Mouse (Mus musculus) CH12.LX (cell line): ENCODE measurements around the gene Ankib1. TPM values are rescaled to one million over a fixed set of nuclear protein-coding genes. Genes with fewer than 3 reads are reported as not detected.

ENCODE experiments used
- DNase-seq: peaks from one replicate; pipeline ENCODE4 v3.0.0-alpha.2; 2013; ENCODE audit errors: extremely low read depth
- H3K27ac ChIP-seq: 2 replicates; pipeline ENCODE4 v1.5.1; 2012; ENCODE audit warnings: low read depth, mild to moderate bottlenecking, control low read depth, moderate library complexity; ENCODE audit not compliant: insufficient read depth
- H3K27me3 ChIP-seq: replicated peaks from 2 replicates; pipeline ENCODE3; 2012; ENCODE audit warnings: inconsistent platforms
- H3K36me3 ChIP-seq, 2 experiments: replicated peaks in 1 of 2; 2 replicates each; pipeline versions ENCODE3 to v1.6.1; 2012; ENCODE audit warnings: inconsistent platforms in 1 of 2, low read length in 1 of 2, mild to moderate bottlenecking in 1 of 2, mixed read lengths in 1 of 2, moderate library complexity in 1 of 2; ENCODE audit not compliant: control insufficient read depth in 1 of 2, insufficient read depth in 1 of 2
- H3K4me1 ChIP-seq, 2 experiments: 2 replicates each; pipeline ENCODE4 v1.6.1; 2012; ENCODE audit warnings: inconsistent platforms in 1 of 2, moderate library complexity in 1 of 2; ENCODE audit not compliant: insufficient read depth in 2 of 2, control insufficient read depth in 1 of 2
- H3K4me2 ChIP-seq: 2 replicates; pipeline ENCODE4 v1.6.1; 2012; ENCODE audit warnings: low read depth, mild to moderate bottlenecking, control low read depth; ENCODE audit not compliant: poor library complexity, insufficient read depth, severe bottlenecking
- H3K4me3 ChIP-seq, 3 experiments: fragments of 150-350 bp in 1 of 3; sonication (generic) in 1 of 3; replicated peaks in 1 of 3; 2 replicates each; pipeline versions ENCODE3 to v1.5.1; 2011 to 2012; ENCODE audit warnings: low read depth in 2 of 3, low read length in 2 of 3, mild to moderate bottlenecking in 2 of 3, moderate library complexity in 2 of 3, control low read depth in 1 of 3, improper control_type of control experiment in 1 of 3, inconsistent platforms in 1 of 3, mixed read lengths in 1 of 3; ENCODE audit not compliant: poor library complexity in 1 of 3
- H3K79me2 ChIP-seq: replicated peaks from 2 replicates; pipeline ENCODE4 v1.6.1; 2012; ENCODE audit warnings: mild to moderate bottlenecking, moderate library complexity; ENCODE audit not compliant: control insufficient read depth, poor library complexity, insufficient read depth, severe bottlenecking; ENCODE audit errors: extremely low read depth
- H3K9ac ChIP-seq: 2 replicates; pipeline ENCODE4 v1.6.1; 2012; ENCODE audit warnings: low read depth, mild to moderate bottlenecking, control low read depth, moderate library complexity; ENCODE audit not compliant: insufficient read depth
- H3K9me3 ChIP-seq: replicated peaks from 2 replicates; pipeline ENCODE3; 2012; ENCODE audit warnings: low read length, inconsistent platforms, mixed read lengths
- CHD1 ChIP-seq: IDR thresholded peaks from 2 replicates; pipeline ENCODE4 v1.6.1; 2012; ENCODE audit warnings: low read depth, low read length, improper control_type of control experiment, inconsistent platforms
- CTCF ChIP-seq, 2 experiments: IDR thresholded peaks in 1 of 2; conservative IDR thresholded peaks in 1 of 2; 2 replicates each; pipeline ENCODE4 v1.5.1; 2011 to 2012; ENCODE audit warnings: low read depth in 2 of 2, low read length in 2 of 2, improper control_type of control experiment in 1 of 2, inconsistent platforms in 1 of 2, mild to moderate bottlenecking in 1 of 2, moderate library complexity in 1 of 2
- ETS1 ChIP-seq: conservative IDR thresholded peaks from 2 replicates; pipeline ENCODE4 v1.6.1; 2012; ENCODE audit warnings: low read depth, mild to moderate bottlenecking, inconsistent platforms, low read length, improper control_type of control experiment, moderate library complexity
- IRF4 ChIP-seq: IDR thresholded peaks from 2 replicates; pipeline ENCODE4 v1.6.1; 2014; ENCODE audit warnings: low read depth, mild to moderate bottlenecking, inconsistent platforms, low read length, improper control_type of control experiment
- JUN ChIP-seq: IDR thresholded peaks from 2 replicates; pipeline ENCODE4 v1.6.1; 2011; ENCODE audit warnings: low read depth, mild to moderate bottlenecking, low read length, improper control_type of control experiment, moderate library complexity; ENCODE audit not compliant: insufficient read depth
- MAX ChIP-seq: IDR thresholded peaks from 2 replicates; pipeline ENCODE4 v1.6.1; 2011; ENCODE audit warnings: low read length, improper control_type of control experiment
- MEF2A ChIP-seq: IDR thresholded peaks from 2 replicates; pipeline ENCODE4 v1.6.1; 2014; ENCODE audit warnings: low read depth, mild to moderate bottlenecking, inconsistent platforms, low read length, improper control_type of control experiment, borderline replicate concordance
- NRF1 ChIP-seq: IDR thresholded peaks from 2 replicates; pipeline ENCODE4 v1.6.1; 2014; ENCODE audit warnings: low read depth, mild to moderate bottlenecking, inconsistent platforms, low read length, improper control_type of control experiment, moderate library complexity
- RAD21 ChIP-seq: IDR thresholded peaks from 2 replicates; pipeline ENCODE4 v1.6.1; 2011; ENCODE audit warnings: low read depth, mild to moderate bottlenecking, low read length, improper control_type of control experiment, moderate library complexity
- SMC3 ChIP-seq: IDR thresholded peaks from 2 replicates; pipeline ENCODE4 v1.6.1; 2011; ENCODE audit warnings: low read depth, low read length, improper control_type of control experiment
- TCF12 ChIP-seq: IDR thresholded peaks from 2 replicates; pipeline ENCODE4 v1.6.1; 2014; ENCODE audit warnings: low read depth, mild to moderate bottlenecking, inconsistent platforms, low read length, improper control_type of control experiment
- ZKSCAN1 ChIP-seq: IDR thresholded peaks from 2 replicates; pipeline ENCODE4 v1.6.1; 2012; ENCODE audit warnings: low read depth, inconsistent platforms, low read length, improper control_type of control experiment, borderline replicate concordance
- ZMIZ1 ChIP-seq: IDR thresholded peaks from 2 replicates; pipeline ENCODE4 v1.6.1; 2012; ENCODE audit warnings: low read depth, mild to moderate bottlenecking, inconsistent platforms, low read length, improper control_type of control experiment
- dilution Hi-C: fragments of 300-500 bp; cut with MboI; formaldehyde crosslinking; loops from 2 replicates; pipeline ENCODE4 v1.14.3; 2020; ENCODE audit warnings: low sequenced_read_pairs; ENCODE audit not compliant: extremely low pct_unique_long_range_greater_than_20kb, extremely low pct_ligation_motif_present
- in situ Hi-C: fragments of 300-500 bp; cut with MboI; formaldehyde crosslinking; loops from 3 replicates; pipeline ENCODE4 v1.14.3; 2019; ENCODE audit warnings: low sequenced_read_pairs, low pct_ligation_motif_present, low pct_unique_long_range_greater_than_20kb, mixed read lengths
- polyA plus RNA-seq: library from polyadenylated mRNA; unstranded; fragments of >175 nt; gene quantifications from 2 replicates; pipeline ENCODE4 v1.2.1, GENCODE M21; 2012; ENCODE audit warnings: low read depth; ENCODE audit not compliant: insufficient read length
- total RNA-seq, 2 experiments: library from RNA; depleted of rRNA; stranded (reverse); fragments of 300-350 nt in 1 of 2; fragments of >200 nt in 1 of 2; gene quantifications; 2 replicates each; pipeline ENCODE4 v1.2.3; 2012 to 2014

Gene Ankib1
- total and polyA plus RNA-seq, 3 experiments: 13.7 to 19.3 (median 16.6) TPM

- TF ChIP-seq JUN: no peak
- TF ChIP-seq CTCF (conservative IDR thresholded peaks at IDR 0.05 in 1 of 2, IDR thresholded peaks at IDR 0.05 in 1 of 2; ENCODE audit: low read depth in 2 of 2, low read length in 2 of 2): no peak
Measured at GRCm38 (mm10) chr5:3802433-3803291, at the start of gene Ankib1, which contains the start of gene Krit1 (continued).

DNA sequence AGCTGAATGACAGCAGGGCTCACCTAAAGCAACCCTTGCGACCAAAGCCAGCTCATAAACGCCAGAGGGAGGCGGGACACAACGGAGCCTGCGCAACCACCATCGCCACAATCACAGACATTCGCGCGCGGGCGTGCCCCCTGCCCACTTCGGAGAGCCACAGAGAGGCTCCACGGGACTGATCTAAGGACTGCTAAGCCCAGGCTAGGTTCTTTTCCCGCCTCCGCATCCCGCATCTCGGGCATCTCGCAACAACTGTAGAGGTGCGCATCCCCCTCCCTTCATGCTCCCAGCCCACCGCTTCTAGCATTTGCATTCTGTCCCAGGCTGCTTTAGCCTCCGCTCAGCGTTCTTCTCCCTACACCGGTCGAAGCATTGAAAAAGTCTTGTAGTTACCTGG, 42.3 kb upstream of the Ankib1 start, which contains the start of gene Lrrd1:
Gene Lrrd1 (plus strand): TSS at position 148 of the 400 bp plus-strand sequence.
- Histone ChIP-seq H3K36me3 (peaks cover 6 to 25% of the 10 kb centered on the region in 2 experiments), H3K9me3 (no peaks in the 10 kb centered on the region), H3K4me2 (no peak within 1 kb of the TSS), H3K9ac (no peak within 1 kb of the TSS), H3K27ac (no peak within 1 kb of the TSS), H3K79me2 (no peaks in the 10 kb centered on the region), H3K4me3 (no peak within 1 kb of the TSS), H3K4me1 (no peaks in the 10 kb centered on the region), H3K27me3 (no peaks in the 10 kb centered on the region)
- in situ Hi-C loops (no loop called here), dilution Hi-C loops (no loop called here)
- TF ChIP-seq ZKSCAN1: no peak
- no peak for TF ChIP-seq ETS1
- no peak for TF ChIP-seq MAX
- DNase-seq: no peak

- in situ Hi-C loops: no loop called here
- Histone ChIP-seq H3K36me3 (peaks cover 21 to 60% of the 10 kb centered on the region in 2 experiments), H3K4me2 (no peak overlapping the region), H3K9ac (no peak overlapping the region), H3K27ac (no peak overlapping the region), H3K79me2 (no peaks in the 10 kb centered on the region), H3K27me3 (no peaks in the 10 kb centered on the region), H3K4me3 (no peak overlapping the region), H3K9me3 (peaks cover 7% of the 10 kb centered on the region), H3K4me1 (no peaks in the 10 kb centered on the region)
- no peak for TF ChIP-seq RAD21
- no peak for TF ChIP-seq ZKSCAN1
- no peak for TF ChIP-seq CHD1
- no peak for TF ChIP-seq MEF2A
- TF ChIP-seq NRF1: no peak
- TF ChIP-seq TCF12: no peak
- TF ChIP-seq MAX: no peak
- TF ChIP-seq IRF4: no peak
- TF ChIP-seq ZMIZ1: no peak
- no peak for TF ChIP-seq SMC3
- dilution Hi-C loops: no loop called here
- no peak for DNase-seq
Measured at GRCm38 (mm10) chr5:3834107-3834506, 31.4 kb upstream of the Ankib1 start.
